Mouse (Mus musculus) midbrain, embryonic 11.5 days (tissue): ENCODE measurements around the gene Cbr1. TPM values are rescaled to one million over a fixed set of nuclear protein-coding genes. Genes with fewer than 3 reads are reported as not detected.
A peak's percentile ranks its signal among the peaks of the same experiment; 100 is the strongest.
"Not testable (repeated sequence)": the region's sequence is repeated elsewhere in the genome, so short reads cannot be mapped to it uniquely, and the experiment has no call there.

Experiments
- ATAC-seq: fragments of 200-750 bp; cut with Nextera tagmentation; 2 replicates; pipeline ENCODE4 v1.8.0; 2017; ENCODE audit warnings: moderate TSS enrichment, moderate library complexity; ENCODE audit not compliant: low FRiP score
- DNase-seq: peaks from one replicate; pipeline ENCODE4 v3.0.0; 2015; ENCODE audit warnings: low spot score; ENCODE audit errors: missing footprints
- H3K27ac ChIP-seq: fragments of 300-500 bp; sonication (generic); 2 replicates; pipeline ENCODE4 v1.5.1; 2014; ENCODE audit warnings: low read depth, low read length
- H3K27me3 ChIP-seq: fragments of 300-500 bp; sonication (generic); 2 replicates; pipeline ENCODE4 v1.6.1; 2014; ENCODE audit warnings: mild to moderate bottlenecking, low read length, moderate library complexity, mixed read lengths; ENCODE audit not compliant: control insufficient read depth, insufficient read depth
- H3K36me3 ChIP-seq: fragments of 300-500 bp; sonication (generic); 2 replicates; pipeline ENCODE4 v1.6.1; 2014; ENCODE audit warnings: mild to moderate bottlenecking, low read length, moderate library complexity, mixed read lengths; ENCODE audit not compliant: control insufficient read depth, insufficient read depth
- H3K4me1 ChIP-seq: fragments of 300-500 bp; sonication (generic); 2 replicates; pipeline ENCODE4 v1.6.1; 2014; ENCODE audit warnings: low read length; ENCODE audit not compliant: control insufficient read depth, insufficient read depth
- H3K4me2 ChIP-seq: fragments of 300-500 bp; sonication (generic); 2 replicates; pipeline ENCODE4 v1.6.1; 2014; ENCODE audit warnings: mild to moderate bottlenecking, moderate library complexity
- H3K4me3 ChIP-seq: fragments of 300-500 bp; sonication (generic); 2 replicates; pipeline ENCODE4 v1.5.1; 2014; ENCODE audit warnings: low read depth, low read length
- H3K9ac ChIP-seq: fragments of 300-500 bp; sonication (generic); 2 replicates; pipeline ENCODE4 v1.6.1; 2014; ENCODE audit warnings: low read length
- H3K9me3 ChIP-seq: fragments of 300-500 bp; sonication (generic); 2 replicates; pipeline ENCODE4 v1.6.1; 2016; ENCODE audit warnings: low read length; ENCODE audit not compliant: control insufficient read depth
- WGBS: fragments of 180-500 bp; shearing (Covaris S2); extraction: QIAGEN DNeasy Blood & Tissue Kit; methylation state at CpG from one replicate; pipeline ENCODE4 v1.1.7; 2014; 5-methylcytosine and 5-hydroxymethylcytosine counted together
- polyA plus RNA-seq: library from polyadenylated mRNA; unstranded; fragments of >200 nt; fragmentation: Nextera tagmentation; extraction: Ambion mirVana; gene quantifications from 2 replicates; pipeline ENCODE4 v1.2.1, GENCODE M21; 2014

Gene Cbr1
- polyA plus RNA-seq, 1 experiment from 2014 or later, result 99.2 TPM

DNA sequence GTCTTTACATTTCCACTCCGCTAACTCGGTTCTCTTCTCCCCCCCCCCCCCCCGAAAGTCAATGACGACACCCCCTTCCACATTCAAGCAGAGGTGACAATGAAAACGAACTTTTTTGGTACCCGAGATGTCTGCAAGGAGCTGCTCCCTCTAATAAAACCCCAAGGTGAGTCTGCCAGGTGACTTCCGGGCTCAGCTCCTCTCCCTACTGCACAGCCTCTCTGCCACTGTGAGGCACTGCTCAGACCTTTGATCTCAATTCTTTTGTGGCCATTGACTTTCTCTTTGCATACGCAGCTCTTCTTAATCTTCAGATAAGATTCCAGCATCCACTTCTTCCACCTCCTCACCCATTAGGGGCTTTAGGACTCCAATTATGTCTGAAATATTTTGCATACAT lies 3.1 kb downstream of the Cbr1 start:
- Histone ChIP-seq H3K27me3 (no peaks in the 10 kb centered on the region; the same call in 1 of the 2 replicates), H3K27ac (no peak overlapping the region), H3K4me3 (peak overlapping the region; percentile 57), H3K4me2 (peak overlapping the region; percentile 78), H3K36me3 (no peaks in the 10 kb centered on the region), H3K9me3 (no peaks in the 10 kb centered on the region), H3K4me1 (peaks cover 14% of the 10 kb centered on the region), H3K9ac (no peak overlapping the region)
- WGBS, result 72% methylated on average over 7 of the region's 8 CpGs
- DNase-seq, result no peak
- ATAC-seq, result no peak

DNA sequence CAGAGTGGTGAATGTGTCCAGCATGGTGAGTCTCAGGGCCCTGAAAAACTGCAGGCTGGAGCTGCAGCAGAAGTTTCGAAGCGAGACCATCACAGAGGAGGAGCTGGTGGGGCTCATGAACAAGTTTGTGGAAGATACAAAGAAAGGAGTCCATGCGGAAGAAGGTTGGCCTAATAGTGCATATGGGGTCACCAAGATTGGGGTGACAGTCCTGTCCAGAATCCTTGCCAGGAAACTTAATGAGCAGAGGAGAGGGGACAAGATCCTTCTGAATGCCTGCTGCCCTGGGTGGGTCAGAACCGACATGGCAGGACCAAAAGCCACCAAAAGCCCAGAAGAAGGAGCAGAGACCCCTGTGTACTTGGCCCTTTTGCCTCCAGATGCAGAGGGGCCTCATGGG lies 4.1 kb downstream of the Cbr1 start:
- DNase-seq (no peak), ATAC-seq (no peak)
- H3K9me3 ChIP-seq, result no peaks in the 10 kb centered on the region
- H3K4me1 ChIP-seq, result peaks cover 8% of the 10 kb centered on the region; the same call in 1 of the 2 replicates
- no peaks in the 10 kb centered on the region for H3K36me3 ChIP-seq
- no peak overlapping the region for H3K27ac ChIP-seq
- H3K4me2 ChIP-seq, result no peak overlapping the region
- H3K4me3 ChIP-seq, result no peak overlapping the region
- 96% methylated on average over 4 of the region's 4 CpGs for WGBS
- no peak overlapping the region for H3K9ac ChIP-seq
- no peaks in the 10 kb centered on the region; the same call in 1 of the 2 replicates for H3K27me3 ChIP-seq

- H3K27ac ChIP-seq, result no peak overlapping the region
- no peak overlapping the region for H3K4me2 ChIP-seq
- no peak for DNase-seq
- H3K36me3 ChIP-seq, result no peaks in the 10 kb centered on the region
- peaks cover 8% of the 10 kb centered on the region; the same call in 1 of the 2 replicates for H3K4me1 ChIP-seq
- H3K9me3 ChIP-seq, result no peaks in the 10 kb centered on the region
- ATAC-seq, result no peak
- no peaks in the 10 kb centered on the region; the same call in 1 of the 2 replicates for H3K27me3 ChIP-seq
- H3K4me3 ChIP-seq, result no peak overlapping the region
- H3K9ac ChIP-seq, result no peak overlapping the region
- WGBS, result 92% methylated on average over 4 of the region's 4 CpGs
Measured at GRCm38 (mm10) chr16:93610961-93611360, 5.3 kb downstream of the Cbr1 start.

GRCm38 (mm10) chr16:93615118-93615870 lies 9.6 kb downstream of the Cbr1 start:
- H3K27me3 ChIP-seq, result no peaks in the 10 kb centered on the region
- no peak overlapping the region for H3K4me3 ChIP-seq
- H3K9ac ChIP-seq, result no peak overlapping the region
- H3K36me3 ChIP-seq, result no peaks in the 10 kb centered on the region
- H3K4me1 ChIP-seq, result no peaks in the 10 kb centered on the region
- no peak overlapping the region for H3K27ac ChIP-seq
- H3K4me2 ChIP-seq, result no peak overlapping the region
- 45% methylated on average over 5 of the region's 5 CpGs for WGBS
- peak; percentile 93 for DNase-seq
- H3K9me3 ChIP-seq, result no peaks in the 10 kb centered on the region
- ATAC-seq, result no peak

DNA sequence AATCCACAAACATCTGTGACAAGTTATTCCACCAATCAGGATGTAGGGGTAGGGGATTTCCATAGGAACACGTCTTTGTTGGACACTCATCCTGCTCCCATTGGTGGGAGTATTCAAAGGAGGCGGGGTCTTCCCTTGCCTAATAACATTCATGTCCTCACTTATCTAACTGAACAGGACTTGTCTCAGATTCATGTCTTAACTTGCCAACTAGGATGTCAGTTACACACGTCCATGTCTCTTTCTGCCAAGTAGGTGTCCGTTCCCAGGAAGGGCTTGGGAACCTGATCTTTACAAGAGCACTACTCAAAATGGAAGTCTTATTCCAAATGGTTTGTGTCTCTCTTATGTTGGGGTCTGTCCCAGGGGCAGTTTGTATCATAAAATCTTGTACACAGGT lies 18.1 kb downstream of the Cbr1 start:
- DNase-seq, ATAC-seq, H3K4me1 ChIP-seq, H3K4me2 ChIP-seq, H3K27ac ChIP-seq, H3K27me3 ChIP-seq, H3K9ac ChIP-seq, H3K4me3 ChIP-seq, H3K9me3 ChIP-seq, H3K36me3 ChIP-seq: not testable (repeated sequence)
- WGBS, result 89% methylated on average over 4 of the region's 4 CpGs

GRCm38 (mm10) chr16:93624671-93625070 lies 19.0 kb downstream of the Cbr1 start:
- WGBS, result 79% methylated on average over 4 of the region's 4 CpGs
- Histone ChIP-seq H3K9ac (no peak overlapping the region), H3K4me2 (no peak overlapping the region), H3K4me1 (no peaks in the 10 kb centered on the region), H3K27me3 (no peaks in the 10 kb centered on the region), H3K36me3 (no peaks in the 10 kb centered on the region), H3K9me3 (no peaks in the 10 kb centered on the region), H3K27ac (no peak overlapping the region), H3K4me3 (no peak overlapping the region)
- DNase-seq (no peak), ATAC-seq (no peak)

GRCm38 (mm10) chr16:93626745-93627144 lies 21.1 kb downstream of the Cbr1 start:
- ATAC-seq (no peak), DNase-seq (no peak)
- H3K36me3 ChIP-seq, result no peaks in the 10 kb centered on the region
- no peak overlapping the region for H3K4me3 ChIP-seq
- no peaks in the 10 kb centered on the region for H3K4me1 ChIP-seq
- H3K9me3 ChIP-seq, result no peaks in the 10 kb centered on the region
- no peak overlapping the region for H3K27ac ChIP-seq
- H3K9ac ChIP-seq, result no peak overlapping the region
- H3K4me2 ChIP-seq, result no peak overlapping the region
- H3K27me3 ChIP-seq, result no peaks in the 10 kb centered on the region
- 14% methylated on average over 1 of the region's 1 CpGs for WGBS

GRCm38 (mm10) chr16:93627761-93628400 lies 22.2 kb downstream of the Cbr1 start, which contains the start of gene Gm5678:
TSS of gene Gm5678 (plus strand) at chr16:93628097.
- H3K9me3 ChIP-seq, result no peaks in the 10 kb centered on the region
- DNase-seq, result no peak
- H3K36me3 ChIP-seq, result no peaks in the 10 kb centered on the region
- H3K9ac ChIP-seq, result no peak within 1 kb of the TSS
- no peak within 1 kb of the TSS for H3K4me3 ChIP-seq
- no peak within 1 kb of the TSS for H3K27ac ChIP-seq
- no peaks in the 10 kb centered on the region for H3K4me1 ChIP-seq
- whole genome bisulfite sequencing, result 87% methylated on average over 23 of the region's 23 CpGs
- no peak for ATAC-seq
- H3K27me3 ChIP-seq, result no peaks in the 10 kb centered on the region
- H3K4me2 ChIP-seq, result no peak within 1 kb of the TSS

- H3K4me1 ChIP-seq, result no peaks in the 10 kb centered on the region
- H3K27ac ChIP-seq, result no peak overlapping the region
- ATAC-seq (no peak), DNase-seq (no peak)
- H3K9me3 ChIP-seq, result no peaks in the 10 kb centered on the region
- no peaks in the 10 kb centered on the region for H3K36me3 ChIP-seq
- 72% methylated on average over 4 of the region's 4 CpGs for WGBS
- no peak overlapping the region for H3K9ac ChIP-seq
- no peak overlapping the region for H3K4me3 ChIP-seq
- no peaks in the 10 kb centered on the region for H3K27me3 ChIP-seq
- H3K4me2 ChIP-seq, result no peak overlapping the region
Measured at GRCm38 (mm10) chr16:93644006-93644405, 38.4 kb downstream of the Cbr1 start.
